ENCODE assay signal across 22 mouse cellular contexts in genomic region chr19:53405810-53406209, GRCm38 (mm10). TPM values are rescaled to one million over a fixed set of nuclear protein-coding genes. Genes with fewer than 3 reads are reported as not detected.
"Had no signal": no experiment of that assay in that cellular context is flagged by ENCODE, and none has a peak within 500 bp of the region (broad histone marks: within the 10 kb centered on the region; RNA-seq: fewer than 3 reads in every experiment).

No protein-coding gene starts in this region.

- H3K9ac ChIP-seq: limb, embryonic 12.5 days; liver, embryonic 13.5 days; liver, postnatal 0 days; lung, embryonic 15.5 days had no signal

- H3K36me3 ChIP-seq: limb, embryonic 12.5 days; liver, embryonic 13.5 days; lung, embryonic 15.5 days had no signal

- DNase-seq: kidney, adult 2 months; kidney, postnatal 25 days; layer of hippocampus, adult 9-11 months; layer of hippocampus, postnatal 36 days; liver; liver, embryonic 13.5 days; liver, postnatal 0 days; lung, postnatal 14 days; right cerebral cortex, adult 18-20 months; right cerebral cortex, postnatal 25 days; thymus, postnatal 36 days had no signal

- ATAC-seq: liver, postnatal 0 days had no signal

- H3K9me3 ChIP-seq: limb, embryonic 12.5 days; liver, embryonic 13.5 days; lung, embryonic 15.5 days; megakaryocyte, embryonic 14.5 days had no signal

- H3K27me3 ChIP-seq: limb, embryonic 12.5 days; liver, embryonic 13.5 days; lung, embryonic 15.5 days had no signal

- H3K4me2 ChIP-seq: limb, embryonic 12.5 days; liver, embryonic 13.5 days; lung, embryonic 15.5 days; midbrain, embryonic 11.5 days had no signal

- H3K27ac ChIP-seq: limb, embryonic 12.5 days; liver, embryonic 13.5 days; lung, embryonic 15.5 days; macrophage had no signal

- H3K4me3 ChIP-seq: limb, embryonic 12.5 days; liver, embryonic 13.5 days; lung, embryonic 15.5 days; megakaryocyte, embryonic 14.5 days had no signal

RNA-seq across cellular contexts. Expression of gene Gm10197, which starts 34.2 kb away (rescaled TPM):
- total RNA-seq: layer of hippocampus, postnatal 36 days; left cerebral cortex, adult 8-10 months; left cerebral cortex, postnatal 25 days; midbrain, postnatal 0 days had no signal
- polyA plus RNA-seq: kidney, adult 2 months; kidney, embryonic 16.5 days; limb, embryonic 12.5 days; liver, embryonic 13.5 days; liver, postnatal 0 days; macrophage; midbrain, embryonic 11.5 days; midbrain, postnatal 0 days; small intestine, adult 2 months; testis, adult 2 months had no signal
